Mouse (Mus musculus): ENCODE measurements around the gene Dysf.
"Not testable (repeated sequence)": the region's sequence is repeated elsewhere in the genome, so short reads cannot be mapped to it uniquely, and the experiment has no call there.

The Dysf gene

GRCm38 (mm10) chr6:84008363-84009171, at the start of gene Dysf:
Gene Dysf (plus strand): TSS chr6:84008590.
- no peak for DNase-seq (ENCODE audit: low spot score in 2 of 2)

GRCm38 (mm10) chr6:83987642-83988041, 20.7 kb upstream of the Dysf start:
- no peak for DNase-seq (ENCODE audit: low spot score in 2 of 2)

- no peak for DNase-seq (ENCODE audit: low spot score in 2 of 2)
Observed at GRCm38 (mm10) chr6:84002716-84003115, 5.7 kb upstream of the Dysf start.

DNA sequence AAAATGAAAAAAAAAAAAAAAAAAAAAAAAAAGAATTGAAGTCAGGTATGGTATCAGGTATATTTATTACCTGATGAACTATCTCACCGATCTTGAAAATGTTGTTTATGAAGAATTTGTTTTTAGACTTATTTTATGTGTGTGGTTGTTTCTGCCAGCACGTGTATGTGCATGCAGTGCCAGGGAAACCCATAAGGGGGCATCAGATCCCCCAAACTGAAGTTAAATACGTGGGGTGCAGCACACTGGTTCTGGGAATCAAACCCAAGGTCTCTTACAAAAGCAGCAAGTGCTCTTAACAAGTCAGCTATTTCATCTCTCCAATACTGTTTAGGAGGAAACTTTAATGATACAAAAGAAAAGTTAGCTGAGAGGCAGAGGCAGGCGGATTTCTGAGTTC, 4.1 kb upstream of the Dysf start:
- no peak for DNase-seq (ENCODE audit: low spot score in 2 of 2)

DNA sequence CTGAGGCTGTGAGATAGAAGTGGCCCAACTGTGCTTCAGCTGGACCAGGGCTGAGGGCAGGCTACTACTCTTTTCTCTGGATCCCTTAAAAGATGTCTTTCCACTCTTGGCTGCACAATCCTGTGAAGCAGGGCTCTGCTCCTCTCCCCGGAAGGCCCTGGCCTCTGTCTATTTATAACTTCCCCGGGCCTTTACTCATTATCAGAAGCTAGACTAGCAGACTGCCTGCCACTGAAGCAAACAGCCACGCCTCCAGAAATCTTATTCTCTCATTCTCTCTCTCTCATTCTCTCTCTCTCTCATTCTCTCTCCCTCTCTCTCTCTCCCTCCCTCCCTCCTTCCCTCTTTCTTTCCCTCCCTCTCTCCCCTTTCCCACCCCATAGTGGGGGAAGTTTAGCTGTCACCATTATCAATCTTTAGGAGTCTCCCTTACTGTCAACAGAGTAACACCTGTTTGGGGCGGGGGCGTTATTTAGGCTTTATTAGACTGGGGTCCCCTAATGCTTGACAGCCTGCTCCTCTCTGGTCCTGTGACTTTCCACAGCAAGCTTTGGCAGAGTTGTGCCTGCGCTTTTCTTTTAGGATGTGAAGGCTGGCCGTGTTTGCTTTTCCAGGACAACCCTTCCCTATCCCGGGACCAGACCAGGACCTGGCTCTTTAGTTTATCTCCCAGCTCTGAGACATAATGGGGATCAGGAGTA, 932 bp downstream of the Dysf start:
- no peak for DNase-seq (ENCODE audit: low spot score in 2 of 2)

DNA sequence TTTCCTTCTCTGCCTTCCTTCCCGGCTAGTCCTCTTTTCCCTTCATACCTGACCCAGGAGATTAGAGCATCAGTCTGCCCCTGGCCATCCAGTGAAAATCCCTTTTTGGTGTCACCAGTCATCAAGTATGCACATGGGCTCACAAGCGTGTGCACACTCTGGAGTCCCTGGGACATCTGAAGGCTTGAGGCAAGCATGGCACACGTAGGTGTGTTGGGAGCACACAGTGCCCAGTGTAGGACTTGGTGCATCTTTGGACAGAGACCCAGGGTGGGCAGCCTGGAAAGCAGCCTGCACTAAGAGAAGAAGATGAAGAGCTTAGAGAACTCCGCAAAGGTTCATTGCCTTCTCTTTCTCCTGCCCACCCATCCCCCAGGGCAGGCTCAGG, 1.5 kb downstream of the Dysf start:
- DNase-seq (ENCODE audit: low spot score in 2 of 2) = no peak

DNA sequence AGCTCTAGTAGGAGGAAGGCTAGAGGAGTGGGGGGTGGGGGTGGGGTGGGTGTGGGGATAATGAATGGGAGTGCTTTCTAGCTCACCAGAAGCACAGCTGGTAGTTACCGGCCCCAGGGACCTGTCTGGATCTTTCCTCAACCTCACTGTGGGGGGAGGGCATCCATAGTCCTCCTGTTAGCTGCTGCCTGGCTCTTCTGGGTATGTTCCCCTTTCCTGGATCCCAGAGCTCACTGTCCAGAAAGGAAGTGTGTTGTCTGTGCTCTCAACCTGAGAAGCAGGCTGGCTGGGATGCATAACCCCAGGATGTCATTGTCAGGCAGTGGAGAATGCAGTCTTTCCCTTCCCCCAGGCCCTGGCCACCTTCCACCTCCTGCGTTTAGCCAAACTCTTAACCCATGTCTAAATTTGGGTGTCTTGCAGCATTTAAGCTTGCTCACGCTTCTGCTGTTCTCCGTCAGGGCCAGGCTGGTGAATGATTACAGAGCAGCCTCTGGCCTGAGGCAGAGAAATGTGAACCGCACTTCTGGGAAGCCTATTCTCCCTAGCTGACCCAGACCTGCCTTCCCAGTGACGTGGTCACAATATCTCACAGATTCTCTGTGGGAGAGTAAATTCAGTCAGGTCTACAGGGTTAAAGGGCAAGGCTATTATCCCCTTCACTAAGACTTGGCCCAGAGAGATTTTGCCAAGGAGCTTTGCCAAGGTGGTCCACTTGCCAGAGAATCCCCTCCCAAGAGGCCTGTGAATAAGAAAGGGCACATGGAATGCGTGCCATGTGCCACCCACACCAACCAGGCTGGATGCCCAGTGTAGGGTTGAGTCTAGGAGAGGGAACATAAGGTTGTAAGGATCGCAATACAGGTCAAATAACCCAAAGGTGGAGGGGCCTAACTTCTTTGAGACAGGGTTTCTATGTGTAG, 2.2 kb downstream of the Dysf start:
- no peak for DNase-seq (ENCODE audit: low spot score in 2 of 2)

DNA sequence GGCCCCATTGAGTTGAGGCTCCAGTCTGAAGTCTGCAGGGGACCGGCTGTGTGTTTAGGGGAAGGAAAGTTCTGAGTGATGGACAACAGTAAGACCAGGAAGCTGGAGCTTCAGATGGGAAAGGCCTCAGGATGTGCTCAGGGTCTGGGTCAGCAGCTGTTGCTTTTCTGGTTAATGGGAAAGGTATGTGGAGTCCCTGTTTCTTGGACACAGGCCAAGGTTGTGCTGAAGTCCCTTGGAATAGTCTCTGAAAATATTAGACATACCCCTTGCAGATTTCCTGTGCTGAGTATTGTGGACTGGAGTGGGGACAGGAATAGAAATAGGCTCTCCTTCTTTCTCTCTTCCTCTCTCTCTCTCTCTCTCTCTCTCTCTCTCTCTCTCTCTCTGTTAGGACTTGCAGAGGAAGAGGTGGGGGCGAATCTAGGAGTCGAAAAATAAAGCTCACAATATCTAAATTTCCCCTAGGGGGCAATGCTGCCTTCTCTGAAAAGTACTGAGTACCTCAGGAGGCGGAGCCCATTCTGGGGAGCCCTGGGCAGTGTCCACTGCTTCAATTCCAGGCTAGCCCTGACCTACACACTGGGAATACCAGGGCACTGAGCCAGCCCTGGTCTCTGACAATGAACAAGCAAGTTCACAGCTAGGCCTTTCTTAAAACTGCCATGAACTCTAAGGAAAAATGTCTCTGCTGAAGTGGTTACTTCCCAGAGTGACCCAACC, 6.7 kb downstream of the Dysf start:
- DNase-seq (ENCODE audit: low spot score in 2 of 2) = not testable (repeated sequence)

DNA sequence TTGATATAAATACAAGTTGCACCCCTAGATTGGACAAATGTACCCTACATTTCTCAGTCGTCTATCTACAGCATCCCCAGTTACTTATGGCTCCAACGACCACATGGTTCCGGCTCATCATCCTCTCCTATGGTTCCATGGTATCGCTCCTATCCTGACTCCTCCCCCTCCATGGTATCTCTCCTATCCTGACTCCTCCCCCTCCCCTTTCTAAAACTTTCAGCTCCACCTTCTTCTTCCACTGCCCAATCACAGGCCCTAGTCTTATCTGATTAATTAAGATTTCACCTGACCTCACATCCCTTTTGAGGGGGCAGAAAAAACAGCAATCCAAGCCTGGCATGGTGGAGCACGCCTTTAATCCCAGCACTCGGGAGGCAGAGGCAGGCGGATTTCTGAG, 8.5 kb downstream of the Dysf start:
- DNase-seq (ENCODE audit: low spot score in 2 of 2) = no peak

- no peak for DNase-seq (ENCODE audit: low spot score in 2 of 2)
Observed at GRCm38 (mm10) chr6:84017392-84017791, 9.0 kb downstream of the Dysf start.

GRCm38 (mm10) chr6:84018906-84019550, 10.6 kb downstream of the Dysf start:
- no peak for DNase-seq (ENCODE audit: low spot score in 2 of 2)

DNA sequence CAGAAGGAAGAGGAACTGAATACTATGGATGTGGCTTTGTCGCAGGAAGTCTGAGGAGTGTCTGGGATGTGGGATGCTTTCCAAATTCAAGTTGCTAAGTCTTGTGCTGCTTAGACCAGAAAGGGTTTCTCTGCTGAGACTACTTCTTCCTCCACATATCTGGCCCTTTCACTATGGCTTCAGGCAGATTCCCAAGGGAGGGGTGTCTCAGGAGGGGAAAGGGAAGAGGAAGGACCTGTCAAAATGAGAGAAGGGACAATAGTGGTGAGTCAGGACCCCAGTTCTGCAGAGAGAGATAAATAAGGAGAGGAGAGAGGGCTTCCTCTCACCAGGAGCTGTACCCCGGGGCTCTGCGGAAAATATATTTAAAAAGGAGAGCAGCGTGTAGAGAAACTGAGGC, 11.6 kb downstream of the Dysf start:
- DNase-seq (ENCODE audit: low spot score in 2 of 2) = no peak

GRCm38 (mm10) chr6:84021990-84022389, 13.6 kb downstream of the Dysf start:
- no peak for DNase-seq (ENCODE audit: low spot score in 2 of 2)

GRCm38 (mm10) chr6:84025636-84026035, 17.2 kb downstream of the Dysf start:
- no peak for DNase-seq (ENCODE audit: low spot score in 2 of 2)

GRCm38 (mm10) chr6:84028791-84029190, 20.4 kb downstream of the Dysf start:
- DNase-seq (ENCODE audit: low spot score in 2 of 2) = no peak

DNA sequence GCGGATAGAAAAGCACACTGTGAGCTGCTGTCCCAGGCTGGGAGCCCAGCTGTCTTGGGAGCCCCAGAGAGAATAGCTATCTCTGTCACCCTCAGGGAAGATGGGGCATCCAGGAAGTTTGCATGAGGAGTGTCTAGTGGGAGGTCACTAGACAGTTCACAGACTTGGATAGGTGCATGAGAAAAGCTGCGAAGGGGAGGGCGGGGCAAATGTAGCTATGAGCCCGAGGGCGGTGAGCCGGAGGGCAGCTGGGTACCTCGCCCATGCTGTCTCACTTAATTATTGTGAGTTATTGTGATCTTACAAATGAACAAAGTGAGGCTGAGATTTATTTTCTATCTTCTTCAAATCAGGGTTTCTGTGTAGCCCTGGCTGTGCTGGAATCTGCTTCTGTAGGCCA, 21.4 kb downstream of the Dysf start:
- no peak for DNase-seq (ENCODE audit: low spot score in 2 of 2)

DNA sequence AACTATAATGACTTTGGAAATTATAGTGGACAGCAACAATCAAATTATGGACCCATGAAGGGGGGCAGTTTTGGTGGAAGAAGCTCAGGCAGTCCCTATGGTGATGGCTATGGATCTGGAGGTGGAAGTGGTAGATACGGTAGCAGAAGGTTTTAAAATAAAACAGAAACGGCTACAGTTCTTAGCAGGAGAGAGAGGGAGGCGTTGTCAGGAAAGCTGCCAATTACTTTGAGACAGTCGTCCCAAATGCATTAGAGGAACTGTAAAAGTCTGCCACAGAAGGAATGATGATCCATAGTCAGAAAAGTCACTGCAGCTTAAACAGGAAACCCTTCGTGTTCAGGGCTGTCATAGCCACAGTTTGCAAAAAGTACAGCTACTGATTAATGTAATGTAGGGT, 24.1 kb downstream of the Dysf start:
- DNase-seq (ENCODE audit: low spot score in 2 of 2) = not testable (repeated sequence)

DNA sequence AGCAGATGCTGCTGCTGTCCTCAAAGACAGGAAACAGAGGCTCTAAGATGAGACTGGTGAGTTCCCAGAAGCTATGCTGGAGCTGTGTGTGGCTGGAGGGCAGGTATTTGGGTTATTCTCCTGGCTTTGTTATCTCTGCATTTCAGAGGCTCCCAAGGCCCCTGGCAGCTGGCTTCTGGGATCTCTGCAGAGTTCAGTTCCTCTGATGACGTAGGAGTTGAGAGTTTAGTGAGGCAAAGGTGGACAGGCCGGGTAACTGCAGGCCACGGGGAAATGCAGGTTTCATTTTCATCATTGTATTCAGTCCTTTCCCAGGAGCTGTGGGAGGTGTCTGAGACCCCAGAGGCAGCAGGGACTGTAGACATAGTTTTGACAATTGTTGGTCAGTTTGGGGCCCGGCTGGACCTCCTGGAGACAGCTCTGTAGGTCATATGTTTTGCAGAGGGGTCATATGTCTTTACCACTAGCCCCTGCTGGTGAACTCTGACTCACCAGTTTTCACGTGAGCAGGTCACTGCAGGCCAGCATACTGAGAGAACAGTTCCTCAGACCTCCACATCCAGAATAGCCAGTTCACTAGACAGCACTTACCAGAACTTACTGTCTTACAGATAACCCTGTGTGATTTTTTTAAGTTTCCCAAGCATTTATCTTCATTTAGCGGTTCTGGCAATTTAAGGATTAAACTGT, 35.0 kb downstream of the Dysf start:
- no peak for DNase-seq (ENCODE audit: low spot score in 2 of 2)

DNA sequence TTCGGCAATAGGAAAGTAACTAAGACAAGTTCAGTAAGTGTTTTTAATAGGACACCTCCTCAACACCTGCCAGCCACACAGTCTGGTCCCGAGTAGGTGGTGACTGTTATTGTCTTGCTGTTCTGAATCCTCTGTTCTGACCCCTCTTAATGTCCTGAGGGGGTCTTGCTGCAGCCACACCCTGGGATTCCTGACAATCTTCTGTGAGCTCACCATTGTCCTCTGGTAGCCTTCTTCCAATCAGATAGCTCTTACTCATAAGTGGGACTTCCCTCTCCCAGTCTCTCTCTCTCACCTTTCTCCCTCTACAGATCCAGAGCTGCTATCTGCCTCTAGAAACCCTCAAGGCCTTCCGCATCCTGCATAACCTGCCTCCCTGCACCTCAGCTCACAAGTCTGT, 36.3 kb downstream of the Dysf start:
- DNase-seq (ENCODE audit: low spot score in 2 of 2) = no peak

DNA sequence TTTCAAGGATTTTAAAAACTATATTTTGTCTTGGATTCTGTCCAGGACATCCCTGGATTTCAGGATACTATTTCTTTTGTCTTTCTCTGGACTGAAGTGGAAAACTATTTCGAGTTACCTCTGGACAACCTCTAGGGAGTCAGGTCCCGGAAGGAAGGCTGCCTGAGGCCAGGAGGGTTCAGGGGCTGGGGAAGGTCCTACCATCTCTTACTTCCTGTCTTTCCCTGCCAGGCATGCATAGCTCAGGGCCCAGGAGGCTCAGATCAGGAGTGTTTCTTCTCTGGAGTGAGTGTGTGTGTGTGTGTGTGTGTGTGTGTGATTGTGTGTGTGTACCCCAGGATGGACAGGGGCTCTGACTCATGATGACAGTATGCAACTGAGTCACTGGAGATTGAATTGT, 40.5 kb downstream of the Dysf start:
- DNase-seq (ENCODE audit: low spot score in 2 of 2) = no peak

DNA sequence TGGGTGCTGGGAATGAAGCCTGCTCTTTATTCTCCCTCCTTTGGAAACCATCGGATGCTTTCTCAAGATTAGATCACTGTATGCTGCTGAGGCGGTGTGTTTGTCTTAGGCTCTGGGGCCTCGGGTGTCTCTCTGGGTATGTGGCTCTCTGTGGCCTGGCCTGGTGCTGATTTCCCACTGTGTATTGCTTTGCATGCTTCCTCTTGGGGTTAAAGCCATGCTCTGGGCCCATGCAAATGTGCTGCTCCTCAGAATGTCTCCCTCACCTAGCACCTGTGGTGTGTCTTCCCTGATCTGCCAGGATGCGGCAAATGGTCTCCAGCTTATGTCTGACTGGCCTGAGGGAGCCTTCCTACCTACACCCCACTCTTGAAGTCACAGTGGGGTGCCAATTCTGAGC, 41.8 kb downstream of the Dysf start:
- DNase-seq (ENCODE audit: low spot score in 2 of 2) = no peak
